Mouse (Mus musculus) lung, adult 2 months (tissue): Measurements from ENCODE around the gene Tmem176a.

Source experiments
- CTCF ChIP-seq: fragments of 200-500 bp; IDR thresholded peaks from 2 replicates; pipeline ENCODE4 v1.5.1; 2011; ENCODE audit warnings: mild to moderate bottlenecking, low read length, control low read depth; ENCODE audit not compliant: insufficient read depth
- POLR2A ChIP-seq: fragments of 200-500 bp; IDR thresholded peaks from 2 replicates; pipeline ENCODE4 v1.6.1; 2011; ENCODE audit warnings: low read depth, mild to moderate bottlenecking, control low read depth, low read length, borderline replicate concordance; ENCODE audit errors: extremely low read depth

DNA sequence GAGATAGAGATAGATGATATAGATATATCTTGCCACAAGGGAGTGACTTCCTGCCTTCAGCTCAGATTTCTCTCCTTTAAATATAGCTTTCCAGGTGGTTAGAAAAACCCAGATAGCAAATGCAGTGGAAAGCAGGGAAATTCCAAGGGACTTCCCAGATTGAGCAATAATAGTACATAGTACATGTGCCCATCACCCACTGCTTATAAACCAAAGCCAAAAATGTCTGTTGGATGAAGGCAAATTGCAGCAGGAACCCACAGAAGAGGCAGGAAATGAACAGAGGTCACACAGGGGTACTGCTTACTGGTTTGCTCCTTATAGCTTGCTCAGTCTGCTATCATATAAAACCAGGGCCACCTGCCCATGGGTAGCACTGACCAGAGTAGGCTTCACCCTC is 11.1 kb upstream of the Tmem176a start:
- TF ChIP-seq CTCF = no peak
- no peak for TF ChIP-seq POLR2A
